Mouse (Mus musculus): Measurements from ENCODE around the gene Sgsh.

Gene Sgsh

GRCm38 (mm10) chr11:119306762-119307657, 48.3 kb downstream of the Sgsh start:
- no peak for DNase-seq (ENCODE audit: low spot score)

- DNase-seq (ENCODE audit: low spot score), result no peak
Observed at GRCm38 (mm10) chr11:119304904-119305712, 50.2 kb downstream of the Sgsh start.

- no peak for DNase-seq (ENCODE audit: low spot score)
Observed at GRCm38 (mm10) chr11:119300986-119301385, 54.4 kb downstream of the Sgsh start.

GRCm38 (mm10) chr11:119300246-119300935, 54.9 kb downstream of the Sgsh start:
- DNase-seq (ENCODE audit: low spot score), result no peak

GRCm38 (mm10) chr11:119299391-119300245, 55.7 kb downstream of the Sgsh start, which contains the start of gene Eif4a3:
Gene Eif4a3 (minus strand): TSS chr11:119300089.
- peak; percentile 90 for DNase-seq (ENCODE audit: low spot score)

- no peak for DNase-seq (ENCODE audit: low spot score)
Observed at GRCm38 (mm10) chr11:119298917-119299316, 56.4 kb downstream of the Sgsh start.

- no peak for DNase-seq (ENCODE audit: low spot score)
Observed at GRCm38 (mm10) chr11:119297996-119298395, 57.3 kb downstream of the Sgsh start.
